Mouse (Mus musculus): ENCODE measurements around the gene Clp1.

The Clp1 gene

DNA sequence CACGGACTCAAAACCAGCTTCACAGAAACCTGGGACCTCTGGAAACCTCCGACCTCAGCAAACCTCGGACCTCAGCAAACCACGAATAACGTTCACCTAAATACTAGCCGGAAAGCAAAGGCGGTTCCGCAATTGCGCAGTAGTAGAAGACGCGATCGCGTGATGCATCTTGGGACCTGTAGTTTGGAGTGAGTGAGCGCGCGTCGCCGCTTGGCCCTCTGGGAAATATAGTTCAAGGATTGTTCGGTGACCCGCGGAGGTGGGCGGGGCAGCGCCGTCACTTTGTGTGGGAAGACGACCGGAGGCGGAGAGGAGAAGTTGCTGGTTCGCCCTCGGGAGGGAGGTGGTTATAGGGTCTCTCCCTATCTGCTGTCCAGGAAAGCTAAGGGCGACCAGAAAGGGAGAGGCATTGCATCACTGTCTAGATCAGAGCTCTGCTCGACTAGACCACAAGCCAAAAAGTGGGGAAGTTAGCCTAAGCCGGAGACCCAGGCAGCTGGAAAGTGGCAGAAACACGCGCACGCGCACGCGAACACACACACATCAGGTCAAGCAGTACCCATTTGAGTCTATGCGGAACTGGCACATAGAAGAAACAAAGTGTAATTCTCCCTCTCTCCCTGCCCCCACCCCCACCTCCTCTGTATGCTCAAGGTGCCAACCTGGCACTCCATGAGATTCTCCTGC lies at the start of gene Clp1:
Clp1 (minus strand) TSS at position 179 of the 687 bp plus-strand sequence.
- DNase-seq, result peak; percentile 98

DNA sequence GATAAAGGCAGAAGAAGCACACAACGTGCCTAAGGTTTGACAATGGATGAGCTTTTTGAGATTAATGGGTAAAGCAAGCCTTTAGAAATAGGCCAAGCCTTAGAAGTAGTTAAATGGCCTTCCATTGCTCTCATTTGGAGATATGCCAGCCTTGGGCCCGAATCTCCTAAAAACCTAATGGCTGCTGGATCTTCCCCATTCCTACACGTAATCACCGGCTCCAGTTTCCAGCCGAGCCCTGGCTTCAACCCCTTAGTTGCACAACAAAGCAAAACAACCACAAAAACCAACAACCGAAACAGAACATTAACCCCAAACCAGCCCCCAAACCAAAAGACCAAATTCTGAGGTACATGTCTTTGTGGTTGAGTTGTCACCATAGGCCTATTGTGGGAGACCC lies 48.5 kb upstream of the Clp1 start:
- peak; percentile 25 to 54 for DNase-seq

DNA sequence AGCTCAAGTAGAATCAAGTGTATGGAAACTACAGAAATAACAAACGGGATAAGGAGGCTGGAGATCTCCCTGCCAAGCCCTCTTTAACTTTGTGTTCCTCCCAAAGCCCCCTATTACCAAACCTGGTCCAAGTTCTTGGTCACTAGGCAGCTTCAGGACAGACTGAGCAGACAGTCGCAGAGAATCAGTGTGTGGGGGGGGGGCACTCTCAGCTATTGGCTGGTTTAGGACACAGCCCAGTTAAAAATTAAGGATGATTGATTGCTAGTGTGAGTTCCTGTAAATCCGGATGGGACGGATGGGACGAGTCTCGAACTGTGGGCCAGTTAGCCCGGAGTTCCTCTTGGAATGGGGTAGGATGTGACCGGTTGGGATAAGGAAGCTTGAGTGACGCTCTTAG lies 48.1 kb upstream of the Clp1 start, which contains the start of gene Serping1:
Serping1 (minus strand) TSS at position 204 of the 400 bp plus-strand sequence.
- no peak for DNase-seq

DNA sequence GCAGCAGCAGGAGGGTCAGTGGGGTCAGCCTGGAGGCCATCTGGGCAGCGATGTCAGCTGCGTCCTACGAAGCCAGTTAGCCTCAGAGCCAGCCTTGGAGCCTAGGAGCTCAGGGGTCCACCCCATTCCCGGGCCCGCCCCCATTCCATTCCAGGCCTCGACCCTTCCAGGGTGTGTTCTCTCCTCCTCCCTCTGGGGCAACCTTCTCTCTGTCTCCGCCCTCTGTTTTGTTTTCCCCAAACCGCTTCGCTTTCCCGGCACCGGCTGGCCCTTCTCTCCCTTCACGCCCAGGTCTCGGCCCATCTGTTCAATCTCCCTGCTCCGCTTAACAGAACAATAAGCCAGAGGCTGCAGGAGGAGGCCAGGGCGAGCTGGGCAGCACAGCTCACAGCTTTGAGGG lies 47.6 kb upstream of the Clp1 start:
- peak; percentile 83 to 85 for DNase-seq

DNA sequence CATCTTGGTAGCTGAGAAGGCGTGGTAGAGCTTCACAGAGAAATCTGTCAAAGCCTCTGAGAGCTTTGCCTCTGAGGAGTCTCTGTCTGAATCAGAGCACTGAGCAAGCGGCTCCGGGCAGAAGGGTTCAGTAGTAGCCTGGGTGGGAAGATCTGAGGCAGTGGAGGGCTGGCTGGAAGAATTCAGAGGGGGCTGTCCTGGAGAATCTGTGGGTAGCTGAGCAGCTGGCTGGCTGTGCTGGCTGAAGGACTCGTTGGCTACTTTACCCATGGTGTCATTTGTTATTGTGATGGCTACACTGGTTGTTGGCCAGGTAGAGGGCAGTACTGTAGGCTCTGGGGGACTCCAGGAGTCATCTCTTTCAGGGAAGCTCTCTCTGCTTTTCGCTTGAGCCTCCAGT lies 46.0 kb upstream of the Clp1 start:
- DNase-seq, result no peak

DNA sequence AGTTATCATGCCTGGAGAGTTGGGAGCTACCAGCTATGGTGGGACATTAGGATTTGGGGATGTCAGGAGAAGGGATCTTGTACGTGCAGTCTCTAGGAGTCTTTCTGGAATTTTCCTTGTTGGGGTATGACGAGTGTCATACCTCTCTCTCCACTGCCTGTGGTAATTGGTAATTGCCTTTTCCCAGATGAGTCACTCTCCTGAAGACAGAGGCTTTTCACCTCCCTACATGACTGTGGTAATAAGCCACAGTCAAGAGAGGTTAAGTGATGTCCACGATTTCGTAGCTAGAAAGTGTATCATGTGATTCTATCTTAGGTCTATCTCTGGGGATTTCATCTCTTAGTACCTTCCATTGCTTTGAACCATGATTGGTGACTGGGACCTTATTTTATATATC lies 45.3 kb upstream of the Clp1 start:
- no peak for DNase-seq

DNA sequence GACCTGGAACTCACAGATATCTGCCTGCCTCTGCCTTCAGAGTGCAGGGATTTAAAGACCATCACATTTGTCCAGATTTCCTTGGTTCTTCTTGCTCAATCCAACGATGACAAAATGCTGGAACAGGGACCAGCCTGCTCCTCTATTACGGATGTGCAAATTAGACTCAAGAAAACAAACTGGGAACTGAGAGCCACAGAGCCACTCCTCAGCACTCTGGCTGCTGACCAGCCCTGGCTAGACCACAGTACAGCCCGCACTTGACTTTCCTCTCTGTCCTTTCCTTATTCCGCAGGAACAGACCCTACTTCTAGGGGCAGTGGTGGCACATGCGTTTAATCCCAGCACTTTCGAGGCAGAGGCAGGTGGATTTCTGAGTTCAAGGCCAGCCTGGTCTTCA lies 43.4 kb upstream of the Clp1 start:
- DNase-seq, result peak; percentile 33 to 42

DNA sequence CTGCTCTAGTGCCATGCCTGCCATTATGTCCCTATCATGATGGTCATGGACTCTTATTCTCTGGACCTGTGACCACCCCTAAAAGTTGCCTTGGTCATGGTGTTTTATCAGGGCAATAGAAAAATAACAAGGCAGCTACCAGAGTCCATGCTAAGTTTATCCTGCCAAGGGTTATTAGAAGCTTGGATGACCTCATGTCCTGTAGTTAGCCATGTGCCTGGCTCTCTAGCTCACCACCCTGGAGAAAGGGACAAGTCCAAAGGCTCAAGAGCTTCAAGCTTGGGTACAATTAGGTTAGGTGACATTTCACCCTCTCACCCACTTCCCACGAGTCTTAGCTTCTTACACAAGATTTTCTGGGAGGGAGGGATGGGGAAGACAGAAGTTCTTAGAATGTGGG lies 35.7 kb upstream of the Clp1 start:
- no peak for DNase-seq

DNA sequence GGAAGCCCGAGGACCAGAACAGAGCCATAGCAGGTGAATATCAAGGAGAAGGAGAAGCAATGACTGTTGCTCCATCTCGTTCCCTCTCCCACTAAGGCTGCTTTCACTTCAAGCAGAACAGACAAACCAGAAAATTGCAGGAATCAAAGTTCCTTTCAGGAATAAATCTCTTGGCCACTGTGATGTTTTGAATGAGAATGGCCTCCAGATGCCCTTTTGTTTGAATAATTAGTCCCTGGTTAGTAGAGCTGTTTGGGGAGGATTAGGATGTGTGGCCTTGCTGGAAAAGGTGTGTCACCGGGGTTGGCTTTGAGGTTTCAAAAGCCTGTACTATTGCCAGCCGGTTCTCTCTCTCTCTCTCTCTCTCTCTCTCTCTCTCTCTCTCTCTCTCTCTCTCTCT lies 35.1 kb upstream of the Clp1 start:
- DNase-seq, result no peak

DNA sequence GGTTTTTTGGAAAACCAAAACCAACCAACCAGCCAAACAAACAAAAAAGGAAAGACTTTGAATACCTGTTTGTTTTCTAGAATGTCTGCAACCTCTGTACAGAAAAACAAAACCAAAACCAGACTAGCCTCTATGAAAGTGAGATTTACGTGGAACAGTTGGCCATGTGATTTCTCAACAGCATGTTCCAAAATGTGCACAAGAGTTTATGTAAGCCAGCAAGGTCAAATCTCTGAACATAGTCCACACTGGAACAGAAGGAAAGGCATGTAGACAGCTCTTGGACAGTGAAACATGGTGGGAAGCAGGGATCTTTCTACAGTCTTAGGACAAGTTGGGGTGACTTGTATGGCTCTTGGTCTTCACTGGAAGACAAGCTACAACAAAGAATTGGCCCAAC lies 34.7 kb upstream of the Clp1 start:
- no peak for DNase-seq

DNA sequence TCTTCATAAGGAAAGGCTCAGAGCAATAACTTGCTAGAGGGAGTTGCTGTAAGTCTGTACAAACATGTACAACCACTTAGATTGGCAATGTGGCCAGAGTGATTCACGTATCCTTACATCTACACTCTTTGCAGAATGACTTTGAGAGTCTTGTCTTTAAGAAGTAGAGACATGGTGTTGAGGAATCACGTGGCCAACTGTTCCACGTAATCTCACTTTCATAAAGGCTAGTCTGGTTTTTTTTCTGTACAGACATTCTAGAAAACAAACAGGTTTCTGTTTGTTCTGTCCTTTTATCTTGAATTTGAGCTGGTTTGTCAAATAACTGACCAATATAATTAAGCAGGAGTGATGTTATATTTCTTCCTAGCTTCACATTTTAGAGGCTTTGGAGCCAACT lies 34.2 kb upstream of the Clp1 start:
- no peak for DNase-seq

DNA sequence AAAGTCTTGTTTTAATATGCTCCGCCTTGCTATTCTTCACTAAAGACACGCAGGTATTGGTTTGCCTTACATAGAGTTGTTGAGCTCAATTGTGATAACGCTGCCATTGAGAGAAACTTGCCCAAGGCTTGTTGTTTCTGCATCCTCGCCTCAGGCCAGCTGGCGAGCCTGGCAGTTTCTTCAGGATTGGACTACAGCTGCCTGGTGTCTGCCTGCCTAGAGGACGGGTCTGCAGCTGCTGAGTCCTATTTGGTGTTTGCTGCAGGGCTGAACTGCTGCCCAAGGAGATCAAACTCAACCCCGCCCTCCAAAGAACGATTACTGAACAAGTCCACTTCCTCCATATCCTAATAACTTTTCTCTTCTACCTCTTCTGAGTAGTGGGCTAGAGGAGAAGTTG lies 33.6 kb upstream of the Clp1 start:
- no peak for DNase-seq

DNA sequence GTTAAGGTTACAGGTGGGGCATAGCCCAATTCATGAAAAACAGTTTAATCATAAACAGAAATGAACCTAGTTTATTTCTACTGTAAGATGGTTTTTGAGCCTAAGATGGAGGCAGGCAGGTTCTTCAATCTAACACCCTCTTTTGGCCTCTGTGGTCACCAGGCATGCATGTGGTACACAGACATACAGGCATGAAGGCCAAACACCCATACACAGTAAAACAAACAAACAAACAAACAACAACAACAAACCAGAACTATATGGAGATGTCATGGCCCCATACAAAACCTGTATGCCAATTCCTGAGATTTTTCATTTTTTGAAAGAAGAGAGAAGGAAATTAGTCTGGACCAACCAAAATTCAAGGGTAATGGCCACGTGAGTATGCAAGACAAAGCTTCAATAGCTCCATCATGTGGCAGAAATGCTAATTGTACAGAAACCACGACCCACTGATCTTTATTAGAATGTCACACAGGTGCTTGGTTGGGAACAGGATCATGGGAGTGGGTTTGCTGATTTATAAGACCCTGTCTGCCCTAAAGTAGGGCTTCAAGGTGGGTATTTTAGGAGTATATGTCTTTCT lies 31.5 kb upstream of the Clp1 start:
- DNase-seq, result peak in 1 of 2 experiments; percentile 48

DNA sequence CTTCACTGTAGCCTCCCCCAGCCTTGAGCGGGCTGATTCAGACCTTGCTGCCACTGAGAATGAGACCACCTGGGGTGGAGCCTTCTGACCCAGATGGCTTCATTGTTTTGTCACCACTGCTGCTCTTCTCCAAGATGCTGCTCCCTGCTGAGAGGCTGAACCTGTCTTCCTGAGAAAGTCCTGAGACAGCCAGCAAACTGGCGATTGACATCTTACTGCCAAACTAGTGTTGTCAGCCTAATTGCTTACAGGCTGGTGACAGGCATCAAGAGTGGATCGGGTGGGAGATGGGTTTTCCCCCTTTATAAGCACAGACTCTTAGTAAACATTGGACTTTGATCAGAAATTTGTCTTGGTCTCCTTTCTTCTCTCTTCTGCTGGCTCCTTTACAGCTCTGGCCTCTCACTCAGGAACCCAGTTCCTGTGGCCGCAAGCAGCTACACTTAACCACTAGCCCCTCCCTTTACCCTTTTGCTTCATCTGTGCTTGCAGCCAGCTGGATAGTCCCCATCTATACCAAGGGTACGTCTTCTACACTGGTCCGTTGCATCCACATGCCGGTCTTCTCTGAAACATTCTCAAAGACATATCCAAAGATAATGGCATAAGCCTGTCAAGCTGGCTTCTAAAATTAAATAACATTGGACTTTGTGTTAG lies 30.0 kb upstream of the Clp1 start:
- no peak for DNase-seq

DNA sequence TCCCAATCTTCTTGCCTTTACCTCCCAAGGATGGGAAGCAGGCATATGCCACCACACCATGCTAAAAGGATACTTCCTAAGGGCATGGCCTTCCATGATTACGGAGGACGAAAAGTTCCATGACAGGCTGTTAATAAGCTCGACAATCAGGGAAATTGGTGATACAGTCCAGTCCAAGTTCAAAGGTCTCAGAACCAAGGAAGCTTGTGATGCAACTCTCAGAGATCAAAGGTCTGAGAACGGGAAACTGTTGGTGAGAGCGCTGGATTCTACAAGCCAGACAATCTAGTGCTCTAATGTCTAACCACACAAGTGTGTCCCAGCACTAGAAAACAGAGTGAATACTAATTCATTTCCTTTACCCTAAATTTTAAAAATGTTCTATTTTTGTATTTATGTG lies 29.1 kb upstream of the Clp1 start:
- no peak for DNase-seq

DNA sequence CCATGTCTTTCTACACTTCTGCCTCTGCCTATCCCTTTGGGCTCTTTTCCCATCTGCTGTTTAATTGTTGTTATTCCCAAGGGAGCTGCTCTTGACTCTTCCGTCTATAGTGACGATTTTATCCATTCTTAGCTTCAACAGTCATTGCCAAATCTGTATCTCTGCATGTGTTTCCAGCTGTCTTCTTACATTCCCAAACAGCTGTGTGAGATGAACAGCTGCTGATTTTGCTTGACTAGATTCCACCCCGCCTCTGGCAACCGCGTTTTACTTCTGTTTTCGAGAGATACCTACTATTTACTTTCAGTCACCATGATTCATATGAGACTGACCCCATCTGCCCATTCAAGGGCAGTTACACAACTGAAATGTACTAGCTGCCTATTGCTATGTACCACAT lies 23.0 kb upstream of the Clp1 start:
- DNase-seq, result peak; percentile 38 to 46

DNA sequence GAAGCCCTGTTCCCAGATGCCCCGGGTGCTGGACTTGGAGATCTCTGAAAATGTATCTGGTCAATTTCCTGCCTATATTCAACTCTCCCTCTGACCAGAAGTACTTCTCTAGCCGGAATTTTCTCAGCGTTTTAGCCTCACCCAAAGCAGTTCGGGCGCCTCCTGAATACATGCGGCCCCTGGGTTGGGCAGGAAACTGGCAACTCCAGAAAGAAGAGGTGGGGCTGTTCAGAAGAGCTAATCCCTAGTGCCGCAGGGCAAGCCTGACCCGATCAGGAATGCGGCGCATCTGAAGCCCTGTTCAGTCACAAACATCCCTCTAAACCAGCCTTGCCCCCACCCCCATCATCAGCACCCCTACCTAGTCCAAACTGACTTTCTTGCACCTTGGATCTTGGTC lies 17.0 kb upstream of the Clp1 start:
- DNase-seq, result peak in 1 of 2 experiments; percentile 31

DNA sequence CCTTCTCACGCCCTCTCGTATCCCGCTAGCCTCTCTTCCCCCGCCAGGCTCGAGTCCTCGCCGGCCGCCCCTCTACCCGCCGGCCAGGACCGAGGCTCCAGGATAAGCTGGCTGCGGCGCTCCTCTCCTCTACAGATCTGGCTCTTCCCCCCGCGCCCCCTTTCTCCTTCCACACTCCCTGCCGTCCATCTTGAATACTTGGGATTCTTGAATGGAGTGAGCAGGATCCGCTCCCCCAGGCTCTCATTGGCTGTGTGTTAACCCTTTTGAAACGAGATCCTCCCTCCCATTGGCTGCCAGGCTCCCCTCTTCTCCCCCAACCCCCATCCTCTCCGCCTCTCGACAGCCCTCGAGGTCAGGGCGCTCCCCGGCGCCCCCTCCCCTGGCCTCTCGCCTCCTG lies 16.4 kb upstream of the Clp1 start, which contains the start of gene Gm19426:
Gm19426 (minus strand) TSS at position 95 of the 400 bp plus-strand sequence.
- DNase-seq, result peak; percentile 77 to 84

DNA sequence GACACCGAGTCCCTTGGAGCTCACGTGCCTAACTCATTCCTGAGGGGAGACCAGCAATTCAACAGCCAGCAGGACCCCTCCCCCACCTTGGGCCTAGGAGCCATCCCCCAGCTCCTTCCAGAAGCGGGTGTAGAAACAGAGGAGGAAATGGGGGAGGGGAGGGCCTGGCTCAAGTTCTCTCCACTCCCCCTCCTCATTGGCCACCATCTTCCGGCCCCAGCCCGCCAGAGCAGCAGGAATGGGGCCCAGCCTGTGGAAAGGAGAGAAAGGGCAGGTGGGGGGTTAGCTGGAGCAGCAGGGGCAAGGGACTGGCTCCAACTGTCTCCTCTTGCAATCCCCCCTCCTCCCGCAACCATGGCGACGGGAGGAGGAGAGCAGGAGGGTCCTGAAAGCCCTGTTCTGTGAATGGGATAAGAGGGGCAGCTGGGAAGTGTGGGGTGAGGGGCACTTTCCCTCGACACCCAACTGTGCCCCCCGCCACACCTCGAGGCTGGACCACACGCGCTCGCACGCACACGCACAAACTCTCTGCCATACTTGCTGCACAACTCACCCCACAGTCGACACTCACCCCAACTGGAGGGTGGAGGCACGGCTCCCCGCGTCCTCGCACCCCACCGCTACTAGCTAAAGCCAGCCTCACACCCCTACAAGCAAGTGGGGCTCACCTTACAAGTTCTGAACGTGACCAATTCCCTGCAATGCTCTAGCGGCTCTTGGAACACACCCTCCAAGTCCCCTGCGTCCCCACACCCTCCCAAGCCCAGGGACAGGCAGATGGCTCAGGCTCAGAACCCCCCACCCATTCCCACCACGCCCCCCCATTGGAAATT lies 15.5 kb upstream of the Clp1 start:
- peak in 1 of 2 experiments; percentile 9 for DNase-seq

DNA sequence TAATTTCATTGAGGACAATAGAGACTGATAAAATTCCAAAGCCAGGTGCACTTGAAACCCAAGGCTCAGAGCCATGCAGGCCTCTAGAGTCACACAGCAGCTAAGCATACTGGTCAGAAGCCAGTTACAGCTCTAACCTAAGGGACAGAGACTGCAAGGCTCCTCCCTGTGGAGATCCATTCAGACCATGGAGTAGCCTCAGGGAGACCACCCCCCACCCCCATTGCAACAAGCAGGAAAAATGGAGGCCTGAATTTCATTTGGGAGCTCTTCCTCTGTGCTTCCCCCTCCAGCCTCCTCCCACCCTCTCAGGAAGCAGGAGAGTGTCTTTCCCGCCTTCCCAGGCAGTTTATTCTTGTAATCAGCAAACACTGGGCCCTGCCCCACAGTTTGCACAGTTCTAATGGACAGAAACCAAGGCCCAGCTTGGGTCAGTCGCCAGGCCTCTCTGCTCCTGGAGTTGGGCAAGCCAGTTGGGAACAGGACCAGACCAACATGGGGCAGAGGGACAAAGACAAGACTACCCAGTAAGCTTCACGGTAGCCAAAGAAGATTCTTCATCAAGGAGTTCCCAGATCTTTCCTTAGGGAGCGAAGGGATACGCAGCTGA lies 14.8 kb upstream of the Clp1 start:
- peak; percentile 54 to 66 for DNase-seq

DNA sequence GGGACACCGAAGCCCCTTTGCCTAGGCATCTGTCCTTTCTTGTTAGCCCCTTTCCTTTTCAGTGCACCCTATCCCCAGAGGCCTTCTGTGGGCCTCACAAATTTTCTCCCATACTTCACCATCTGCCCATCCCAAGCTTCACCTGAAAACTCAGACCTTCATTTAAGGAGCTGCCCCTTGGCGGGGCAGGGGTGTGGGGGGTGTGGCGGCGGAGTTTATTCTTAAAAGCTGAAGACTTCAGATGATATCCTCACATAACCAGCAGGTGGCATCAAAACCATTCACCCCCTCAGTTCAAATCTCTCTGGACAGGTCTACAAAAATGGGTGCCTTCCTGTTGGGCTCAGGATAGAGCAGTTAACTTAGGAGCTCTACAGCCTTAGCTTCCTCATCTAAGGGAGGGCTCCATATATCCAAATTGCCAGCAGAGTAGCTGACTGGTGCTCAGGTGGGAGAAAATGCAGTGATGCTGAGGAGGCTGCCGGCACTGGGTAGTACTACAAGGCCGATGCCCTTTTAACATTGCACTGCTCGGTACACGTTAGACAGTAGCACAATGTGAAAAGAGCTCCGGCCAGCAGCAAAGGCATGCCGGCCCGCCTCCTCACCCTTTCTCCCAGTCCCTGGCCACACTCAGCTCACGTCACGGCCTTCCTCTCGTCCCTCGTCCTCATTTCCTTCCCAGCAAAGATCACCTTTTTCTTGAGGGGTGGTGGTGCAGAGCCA lies 13.6 kb upstream of the Clp1 start:
- peak in 1 of 2 experiments; percentile 15 for DNase-seq

All from lung, adult 18-20 months (tissue).